Mouse (Mus musculus) cerebellum, adult (tissue): ENCODE data around the gene Vmn1r135.
"Not testable (repeated sequence)": the region's sequence is repeated elsewhere in the genome, so short reads cannot be mapped to it uniquely, and the experiment has no call there.

Source experiments
- ATAC-seq: cut with Nextera tagmentation; 2 replicates; pipeline ENCODE4 v1.9.2; 2017; ENCODE audit warnings: mild to moderate bottlenecking, moderate library complexity, mixed read lengths; ENCODE audit not compliant: insufficient number of reproducible peaks, low FRiP score, low TSS enrichment

The Vmn1r135 gene

DNA sequence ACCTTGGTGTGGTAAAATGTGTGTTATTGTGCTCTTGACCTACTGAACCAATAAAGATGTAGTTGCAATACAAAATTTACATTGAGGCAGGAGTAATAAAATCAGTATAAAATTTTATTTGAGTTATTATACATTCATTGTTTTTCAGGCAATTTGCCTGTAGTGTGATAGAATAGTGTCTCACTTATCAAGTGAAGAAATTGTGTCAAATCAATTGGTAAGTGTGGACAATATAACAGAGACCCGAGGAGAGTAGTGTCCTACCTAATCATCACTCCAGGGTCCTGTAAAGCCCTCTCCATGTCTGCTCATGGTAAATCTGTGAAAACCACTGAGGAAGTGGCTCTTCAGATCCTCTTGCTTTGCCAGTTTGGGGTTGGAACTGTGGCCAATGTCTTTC is at the start of gene Vmn1r135:
TSS of gene Vmn1r135 (plus strand) at position 301 of the 400 bp plus-strand sequence.
- ATAC-seq: not testable (repeated sequence)

DNA sequence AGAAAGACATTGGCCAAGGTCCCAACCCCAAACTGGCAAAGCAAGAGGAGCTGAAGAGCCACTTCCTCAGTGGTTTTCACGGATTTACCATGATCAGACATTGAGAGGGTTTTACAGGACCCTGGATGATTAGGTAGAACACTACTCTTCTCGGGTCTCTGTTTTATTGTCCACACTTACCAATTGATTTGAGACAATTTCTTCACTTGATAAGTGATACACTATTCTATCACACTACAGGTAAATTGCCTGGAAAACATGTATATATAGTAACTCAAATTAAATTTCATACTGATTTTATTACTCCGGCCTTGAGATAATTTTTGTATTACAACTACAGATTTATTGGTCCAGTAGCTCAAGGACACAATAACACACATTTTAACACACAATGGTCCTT is 35.5 kb upstream of the Vmn1r135 start, which contains the start of gene Gm4177:
TSS of gene Gm4177 (minus strand) at position 101 of the 400 bp plus-strand sequence.
- not testable (repeated sequence) for ATAC-seq

DNA sequence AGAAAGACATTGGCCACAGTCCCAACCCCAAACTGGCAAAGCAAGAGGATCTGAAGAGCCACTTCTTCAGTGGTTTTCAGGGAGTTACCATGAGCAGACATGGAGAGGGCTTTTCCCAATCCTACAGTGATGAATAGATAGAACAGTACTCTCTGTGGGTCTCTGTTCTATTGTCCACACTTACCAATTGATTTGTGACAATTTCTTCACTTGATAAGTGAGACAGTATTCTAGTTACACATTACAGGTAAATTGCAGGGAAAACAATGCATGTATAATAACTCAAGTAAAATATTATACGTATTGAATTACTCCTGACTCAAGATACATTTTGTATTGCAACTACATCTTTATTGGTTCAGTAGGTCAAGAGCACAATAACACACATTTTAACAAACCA is 12.0 kb downstream of the Vmn1r135 start, which contains the start of gene Gm5725:
TSS of gene Gm5725 (minus strand) at position 101 of the 400 bp plus-strand sequence.
- not testable (repeated sequence) for ATAC-seq
